Mouse (Mus musculus) stomach, embryonic 15.5 days (tissue): ENCODE results near the gene Whamm. TPM values are rescaled to one million over a fixed set of nuclear protein-coding genes. Genes with fewer than 3 reads are reported as not detected.

Source experiments
- ATAC-seq: fragments of 200-750 bp; cut with Nextera tagmentation; 2 replicates; pipeline ENCODE4 v1.8.0; 2017; ENCODE audit warnings: low read depth, moderate number of reproducible peaks, moderate TSS enrichment; ENCODE audit not compliant: insufficient read depth, low FRiP score
- H3K27ac ChIP-seq: fragments of 300-500 bp; sonication (generic); 2 replicates; pipeline ENCODE4 v1.5.1; 2015; ENCODE audit warnings: mild to moderate bottlenecking, inconsistent platforms
- H3K27me3 ChIP-seq: fragments of 300-500 bp; sonication (generic); replicated peaks from 2 replicates; pipeline ENCODE4 v1.6.1; 2015; ENCODE audit warnings: inconsistent platforms
- H3K36me3 ChIP-seq: fragments of 300-500 bp; sonication (generic); 2 replicates; pipeline ENCODE4 v1.6.1; 2015; ENCODE audit warnings: inconsistent platforms
- H3K4me1 ChIP-seq: fragments of 300-500 bp; sonication (generic); 2 replicates; pipeline ENCODE4 v1.6.1; 2015; ENCODE audit warnings: inconsistent platforms
- H3K4me2 ChIP-seq: fragments of 300-500 bp; sonication (generic); 2 replicates; pipeline ENCODE4 v1.6.1; 2015; ENCODE audit warnings: mild to moderate bottlenecking, inconsistent platforms
- H3K4me3 ChIP-seq: fragments of 300-500 bp; sonication (generic); replicated peaks from 2 replicates; pipeline ENCODE4 v1.5.1; 2015; ENCODE audit warnings: inconsistent platforms
- H3K9ac ChIP-seq: fragments of 300-500 bp; sonication (generic); 2 replicates; pipeline ENCODE4 v1.6.1; 2015; ENCODE audit warnings: inconsistent platforms
- H3K9me3 ChIP-seq: fragments of 300-500 bp; sonication (generic); 2 replicates; pipeline ENCODE4 v1.6.1; 2016; ENCODE audit warnings: inconsistent platforms
- WGBS: fragments of 180-500 bp; shearing (Covaris S2); methylation state at CpG from one replicate; pipeline ENCODE4 v1.1.7; 2015; 5-methylcytosine and 5-hydroxymethylcytosine counted together
- polyA plus RNA-seq: library from polyadenylated mRNA; unstranded; fragments of >200 nt; fragmentation: Nextera tagmentation; extraction: Ambion mirVana; gene quantifications from 2 replicates; pipeline ENCODE4 v1.2.1, GENCODE M21; 2015

Whamm gene
- polyA plus RNA-seq, 1 experiment from 2014 or later: 7.0 TPM

GRCm38 (mm10) chr7:81565381-81566055, 5.5 kb upstream of the Whamm start:
- Histone ChIP-seq H3K36me3 (no peaks in the 10 kb centered on the region), H3K9me3 (no peaks in the 10 kb centered on the region), H3K27ac (no peak overlapping the region), H3K27me3 (no peaks in the 10 kb centered on the region), H3K4me3 (no peak overlapping the region), H3K4me1 (no peaks in the 10 kb centered on the region), H3K9ac (no peak overlapping the region), H3K4me2 (no peak overlapping the region)
- WGBS: 55% methylated on average over 7 of the region's 7 CpGs
- ATAC-seq: no peak

- ATAC-seq: no peak
- no peaks in the 10 kb centered on the region for H3K4me1 ChIP-seq
- 68% methylated on average over 4 of the region's 4 CpGs for WGBS
Measured at GRCm38 (mm10) chr7:81566332-81566731, 4.7 kb upstream of the Whamm start.

GRCm38 (mm10) chr7:81566892-81567291, 4.2 kb upstream of the Whamm start, which contains the start of gene Fsd2:
Fsd2 (minus strand) TSS chr7:81566944.
- no peaks in the 10 kb centered on the region for H3K9me3 ChIP-seq
- no peak within 1 kb of the TSS for H3K27ac ChIP-seq
- H3K4me2 ChIP-seq: no peak within 1 kb of the TSS
- WGBS: 81% methylated on average over 9 of the region's 9 CpGs
- H3K4me1 ChIP-seq: no peaks in the 10 kb centered on the region
- no peaks in the 10 kb centered on the region for H3K27me3 ChIP-seq
- H3K36me3 ChIP-seq: no peaks in the 10 kb centered on the region
- no peak within 1 kb of the TSS for H3K9ac ChIP-seq
- no peak within 1 kb of the TSS for H3K4me3 ChIP-seq
- ATAC-seq: no peak

More at GRCm38 (mm10) chr7:81566332-81566731, 4.7 kb upstream of the Whamm start:
- H3K4me2 ChIP-seq: no peak overlapping the region
- no peaks in the 10 kb centered on the region for H3K9me3 ChIP-seq
- no peaks in the 10 kb centered on the region for H3K36me3 ChIP-seq
- H3K4me3 ChIP-seq: no peak overlapping the region
- no peak overlapping the region for H3K9ac ChIP-seq
- H3K27me3 ChIP-seq: no peaks in the 10 kb centered on the region
- H3K27ac ChIP-seq: no peak overlapping the region

GRCm38 (mm10) chr7:81567396-81567795, 3.7 kb upstream of the Whamm start:
- no peak overlapping the region for H3K9ac ChIP-seq
- no peak overlapping the region for H3K4me2 ChIP-seq
- no peaks in the 10 kb centered on the region for H3K9me3 ChIP-seq
- no peaks in the 10 kb centered on the region for H3K27me3 ChIP-seq
- H3K27ac ChIP-seq: no peak overlapping the region
- no peaks in the 10 kb centered on the region for H3K4me1 ChIP-seq
- H3K36me3 ChIP-seq: no peaks in the 10 kb centered on the region
- no peak overlapping the region for H3K4me3 ChIP-seq
- ATAC-seq: no peak
- 88% methylated on average over 5 of the region's 5 CpGs for WGBS

GRCm38 (mm10) chr7:81569851-81570250, 1.2 kb upstream of the Whamm start:
- 94% methylated on average over 1 of the region's 1 CpGs for WGBS
- Histone ChIP-seq H3K4me3 (no peak overlapping the region), H3K27ac (no peak overlapping the region), H3K9me3 (no peaks in the 10 kb centered on the region), H3K4me1 (no peaks in the 10 kb centered on the region; the same call in 1 of the 2 replicates), H3K4me2 (no peak overlapping the region), H3K36me3 (no peaks in the 10 kb centered on the region), H3K27me3 (no peaks in the 10 kb centered on the region), H3K9ac (no peak overlapping the region)
- ATAC-seq: no peak

- Histone ChIP-seq H3K4me1 (no peaks in the 10 kb centered on the region; the same call in 1 of the 2 replicates), H3K27me3 (no peaks in the 10 kb centered on the region), H3K9me3 (no peaks in the 10 kb centered on the region), H3K4me3 (no peak overlapping the region), H3K4me2 (no peak overlapping the region), H3K9ac (no peak overlapping the region), H3K27ac (no peak overlapping the region), H3K36me3 (no peaks in the 10 kb centered on the region)
- no peak for ATAC-seq
- WGBS: 94% methylated on average over 3 of the region's 3 CpGs
Measured at GRCm38 (mm10) chr7:81570271-81570670, 795 bp upstream of the Whamm start.

- Histone ChIP-seq H3K36me3 (no peaks in the 10 kb centered on the region), H3K27me3 (no peaks in the 10 kb centered on the region), H3K4me3 (peak overlapping the region; percentile 68), H3K9ac (no peak overlapping the region), H3K9me3 (no peaks in the 10 kb centered on the region), H3K4me2 (peak overlapping the region; percentile 88), H3K4me1 (no peaks in the 10 kb centered on the region; the same call in 1 of the 2 replicates), H3K27ac (no peak overlapping the region)
- ATAC-seq: peak; percentile 7; the same call in 1 of the 2 replicates
- 6% methylated on average over 5 of the region's 5 CpGs for WGBS
Measured at GRCm38 (mm10) chr7:81570752-81571107, 336 bp upstream of the Whamm start.

- Histone ChIP-seq H3K9me3 (no peaks in the 10 kb centered on the region), H3K27me3 (no peaks in the 10 kb centered on the region), H3K36me3 (no peaks in the 10 kb centered on the region), H3K4me1 (no peaks in the 10 kb centered on the region; the same call in 1 of the 2 replicates), H3K27ac (peak overlapping the region; percentile 91), H3K4me3 (peak overlapping the region; percentile 68), H3K4me2 (peak overlapping the region; percentile 88), H3K9ac (peak overlapping the region; percentile 86)
- 14% methylated on average over 15 of the region's 15 CpGs for WGBS
- no peak for ATAC-seq
Measured at GRCm38 (mm10) chr7:81571941-81572441, 925 bp downstream of the Whamm start.

GRCm38 (mm10) chr7:81572610-81573268, 1.7 kb downstream of the Whamm start:
- 65% methylated on average over 6 of the region's 6 CpGs for WGBS
- Histone ChIP-seq H3K36me3 (no peaks in the 10 kb centered on the region), H3K9me3 (no peaks in the 10 kb centered on the region), H3K27me3 (no peaks in the 10 kb centered on the region), H3K4me3 (peak overlapping the region; percentile 68; the same call in 1 of the 2 replicates), H3K9ac (no peak overlapping the region), H3K4me2 (peak overlapping the region; percentile 88), H3K27ac (no peak overlapping the region), H3K4me1 (no peaks in the 10 kb centered on the region; the same call in 1 of the 2 replicates)
- no peak for ATAC-seq

- ATAC-seq: no peak
Measured at GRCm38 (mm10) chr7:81573397-81573796, 2.3 kb downstream of the Whamm start.

GRCm38 (mm10) chr7:81573821-81574220, 2.8 kb downstream of the Whamm start:
- H3K9me3 ChIP-seq: no peaks in the 10 kb centered on the region
- no peaks in the 10 kb centered on the region for H3K27me3 ChIP-seq
- H3K36me3 ChIP-seq: no peaks in the 10 kb centered on the region
- H3K27ac ChIP-seq: no peak overlapping the region
- 92% methylated on average over 9 of the region's 9 CpGs for WGBS
- no peak overlapping the region for H3K9ac ChIP-seq
- no peaks in the 10 kb centered on the region; the same call in 1 of the 2 replicates for H3K4me1 ChIP-seq
- ATAC-seq: no peak
- H3K4me2 ChIP-seq: no peak overlapping the region
- H3K4me3 ChIP-seq: no peak overlapping the region

More at GRCm38 (mm10) chr7:81573397-81573796, 2.3 kb downstream of the Whamm start:
- H3K9ac ChIP-seq: no peak overlapping the region
- no peak overlapping the region for H3K4me3 ChIP-seq
- H3K4me1 ChIP-seq: no peaks in the 10 kb centered on the region; the same call in 1 of the 2 replicates
- no peaks in the 10 kb centered on the region for H3K36me3 ChIP-seq
- no peaks in the 10 kb centered on the region for H3K9me3 ChIP-seq
- H3K4me2 ChIP-seq: no peak overlapping the region
- 77% methylated on average over 6 of the region's 6 CpGs for WGBS
- no peak overlapping the region for H3K27ac ChIP-seq
- H3K27me3 ChIP-seq: no peaks in the 10 kb centered on the region

GRCm38 (mm10) chr7:81575606-81576005, 4.5 kb downstream of the Whamm start:
- Histone ChIP-seq H3K27ac (no peak overlapping the region), H3K9me3 (no peaks in the 10 kb centered on the region), H3K4me2 (no peak overlapping the region), H3K4me3 (no peak overlapping the region), H3K36me3 (0 out of 2 replicates have a peak, but pooled peaks cover 5% of the 10 kb centered on the region), H3K4me1 (no peaks in the 10 kb centered on the region; the same call in 1 of the 2 replicates), H3K9ac (no peak overlapping the region), H3K27me3 (no peaks in the 10 kb centered on the region)
- WGBS: 95% methylated on average over 10 of the region's 10 CpGs
- ATAC-seq: no peak
